Mouse (Mus musculus) heart, postnatal 36 days (tissue): Measurements from ENCODE around the gene Adamtsl2. TPM values are rescaled to one million over a fixed set of nuclear protein-coding genes. Genes with fewer than 3 reads are reported as not detected.

ENCODE experiments used
- DNase-seq, 2 experiments: peaks; one replicate each; pipeline ENCODE4 v3.0.0; 2021 to 2022
- intact Hi-C: fragments of 180-260 bp; cut with DNase I; formaldehyde crosslinking; loops from one replicate; pipeline ENCODE4 v1.15.1; 2025
- total RNA-seq, 2 experiments: library from RNA; stranded (reverse); gene quantifications; 2 replicates each; pipeline ENCODE4 v1.2.3; 2021

Adamtsl2 gene
- total RNA-seq, 2 experiments from 2014 or later, result 20.3 to 21.4 TPM

DNA sequence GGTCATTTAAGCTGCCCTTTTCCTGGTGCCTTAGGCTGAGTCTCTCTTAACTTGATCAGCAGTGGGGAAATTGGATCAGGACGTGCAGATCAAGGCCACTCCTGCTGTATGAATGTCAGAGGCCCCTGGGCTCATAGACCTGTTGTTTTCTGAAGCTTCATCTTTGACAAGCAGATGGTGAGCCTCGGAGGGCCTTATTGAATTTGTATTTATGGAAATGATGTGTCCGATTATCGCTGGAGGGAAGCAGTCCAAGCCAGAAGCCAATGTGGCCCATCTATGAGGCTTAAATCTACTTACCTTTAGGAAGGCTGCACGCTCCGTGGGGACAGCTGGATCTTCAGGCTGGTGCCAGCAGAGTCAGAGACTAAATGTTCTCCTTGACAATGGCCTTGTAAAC is 77.4 kb downstream of the Adamtsl2 start:
- intact Hi-C loops, result no loop called here
- DNase-seq, result no peak

Other genes starting within 250 kb of the Adamtsl2 start
- not detected for gene Abo, start 214.4 kb upstream of the Adamtsl2 start, total RNA-seq
- gene Surf6, start 176.5 kb upstream of the Adamtsl2 start, total RNA-seq, result 10 to 100 TPM; 11.7 to 12.8 TPM
- gene Med22, start 168.7 kb upstream of the Adamtsl2 start, total RNA-seq, result 10 to 100 TPM; 22.3 to 27.1 TPM
- gene Rpl7a, start 168.6 kb upstream of the Adamtsl2 start, total RNA-seq, result 100 to 1,000 TPM; 275 to 289 TPM
- 10 to 100 TPM; 15.6 to 16.2 TPM for gene Surf2, start 163.0 kb upstream of the Adamtsl2 start, total RNA-seq
- 10 to 100 TPM; 52.0 to 54.5 TPM for gene Surf1, start 162.8 kb upstream of the Adamtsl2 start, total RNA-seq
- gene Surf4, start 145.5 kb upstream of the Adamtsl2 start, total RNA-seq, result 10 to 100 TPM; 81.1 to 84.3 TPM
- not detected for gene Stkld1, start 145.3 kb upstream of the Adamtsl2 start, total RNA-seq
- gene Rexo4, start 115.0 kb upstream of the Adamtsl2 start, total RNA-seq, result 10 to 100 TPM; 10.9 to 12.4 TPM
- not detected for gene Adamts13, start 106.0 kb upstream of the Adamtsl2 start, total RNA-seq
- gene Cacfd1, start 69.5 kb upstream of the Adamtsl2 start, total RNA-seq, result 10 to 100 TPM; 41.0 to 44.2 TPM
- under 1 TPM in 1 of 2 experiments, not detected in 1; 0.73 TPM for gene Slc2a6, start 51.4 kb upstream of the Adamtsl2 start, total RNA-seq
- gene Mymk, start 7.2 kb upstream of the Adamtsl2 start, total RNA-seq, result not detected
- gene Fam163b, start 63.1 kb downstream of the Adamtsl2 start, total RNA-seq, result under 1 TPM; 0.19 to 0.43 TPM
- 1 to 10 TPM; 1.4 to 2.4 TPM for gene Dbh, start 85.9 kb downstream of the Adamtsl2 start, total RNA-seq
- gene Sardh, start 169.0 kb downstream of the Adamtsl2 start, total RNA-seq, result 1 to 10 TPM; 4.8 to 7.1 TPM